Mouse (Mus musculus) cerebral cortex, adult 2 months (tissue): Measurements from ENCODE around the gene Mthfd2l.

Source experiments
- WGBS: fragments of 180-500 bp; shearing (Covaris S2); methylation state at CpG from one replicate; pipeline ENCODE4 v1.1.7; 2018; 5-methylcytosine and 5-hydroxymethylcytosine counted together

Mthfd2l gene

GRCm38 (mm10) chr5:90930971-90931851 is at the start of gene Mthfd2l:
Gene Mthfd2l, plus strand, starts transcription at chr5:90931117.
- WGBS: under 1% methylated on average over 79 of the region's 79 CpGs

DNA sequence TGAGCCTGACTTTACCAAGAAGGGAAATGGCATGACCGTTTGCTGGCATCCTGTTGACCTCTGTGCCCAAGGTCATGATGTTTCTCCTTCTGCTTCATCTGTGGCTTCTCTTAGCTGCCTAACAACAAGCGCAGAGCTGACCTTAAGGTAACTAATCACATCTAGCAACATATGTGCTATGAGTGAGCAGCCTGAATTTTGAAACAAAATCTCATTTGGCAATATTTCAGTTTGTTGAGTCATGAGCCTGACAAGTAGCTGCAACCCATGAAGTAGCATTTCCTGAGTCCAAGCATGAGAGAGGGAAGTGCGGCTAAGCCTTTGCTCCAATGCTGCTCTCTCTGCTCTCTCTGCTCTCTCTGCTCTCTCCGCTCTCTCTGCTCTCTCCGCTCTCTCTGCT is 49.2 kb upstream of the Mthfd2l start:
- WGBS: 74% methylated on average over 5 of the region's 5 CpGs

DNA sequence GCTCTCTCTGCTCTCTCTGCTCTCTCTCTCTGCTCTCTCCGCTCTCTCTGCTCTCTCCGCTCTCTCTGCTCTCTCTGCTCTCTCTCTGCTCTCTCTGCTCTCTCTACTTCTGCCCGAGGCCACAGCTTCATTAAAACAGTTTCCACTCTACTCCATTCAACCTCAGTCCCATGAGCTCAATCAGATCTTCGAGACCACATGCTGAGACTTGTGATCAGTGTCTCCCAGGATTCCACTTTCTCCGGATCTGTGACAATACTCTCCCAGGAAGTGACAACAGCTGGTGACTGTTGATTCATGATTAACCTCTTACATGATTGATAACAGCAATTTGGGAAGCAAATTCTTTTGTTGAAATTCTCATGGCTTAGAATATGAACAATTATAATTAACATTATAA is 48.8 kb upstream of the Mthfd2l start:
- WGBS: 81% methylated on average over 5 of the region's 5 CpGs

- 53% methylated on average over 2 of the region's 2 CpGs for WGBS
Observed at GRCm38 (mm10) chr5:90884628-90885242, 46.2 kb upstream of the Mthfd2l start.

GRCm38 (mm10) chr5:90888661-90889060 is 42.3 kb upstream of the Mthfd2l start:
- WGBS: 83% methylated on average over 5 of the region's 5 CpGs

DNA sequence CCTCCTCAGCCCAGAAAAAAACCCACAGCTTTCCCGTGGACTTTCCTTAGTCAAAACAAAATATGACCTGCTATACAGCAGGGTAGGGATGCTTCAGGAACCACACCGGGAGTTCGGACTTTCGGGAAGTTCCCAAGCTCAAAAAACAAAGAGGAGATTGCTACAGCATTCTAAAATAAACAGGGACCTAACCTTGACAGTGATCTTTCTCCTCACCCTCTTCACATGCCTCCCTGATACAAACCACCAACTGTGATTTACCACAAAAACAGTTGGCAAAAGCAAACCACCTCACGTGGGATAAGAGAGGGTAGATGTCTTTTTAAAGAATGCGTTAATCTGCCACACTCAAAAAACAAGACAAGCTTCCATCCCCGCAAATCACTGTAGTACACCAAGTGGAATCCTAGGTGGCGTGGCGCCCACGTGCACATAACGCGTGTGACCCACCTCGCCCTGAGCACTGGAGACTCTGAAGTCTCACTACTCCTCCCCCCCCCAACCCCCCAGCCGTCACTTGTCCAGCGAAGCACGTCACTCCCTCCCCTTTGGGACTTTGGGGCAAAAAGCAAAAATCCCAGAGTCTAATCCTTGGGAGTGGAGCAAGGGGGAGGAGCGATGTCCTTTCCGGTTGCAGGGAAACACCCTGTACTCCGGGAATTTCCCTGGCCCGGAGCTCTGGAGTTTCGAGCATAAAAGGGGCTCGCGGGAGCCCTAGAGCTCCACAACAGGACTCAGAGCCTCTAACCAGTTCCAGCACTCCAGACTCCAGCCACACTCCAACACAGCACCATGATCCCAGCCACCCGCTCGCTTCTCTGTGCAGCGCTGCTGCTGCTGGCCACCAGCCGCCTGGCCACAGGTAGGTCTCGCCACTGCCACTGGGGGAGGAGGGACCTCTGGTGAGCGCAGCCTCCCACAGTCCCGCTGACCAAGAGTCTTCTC is 40.1 kb upstream of the Mthfd2l start, which contains the start of gene Cxcl1:
Cxcl1 (plus strand) TSS at position 723 of the 945 bp plus-strand sequence.
- WGBS: 8% methylated on average over 30 of the region's 30 CpGs

- WGBS: 27% methylated on average over 10 of the region's 10 CpGs
Observed at GRCm38 (mm10) chr5:90891464-90891813, 39.5 kb upstream of the Mthfd2l start.

DNA sequence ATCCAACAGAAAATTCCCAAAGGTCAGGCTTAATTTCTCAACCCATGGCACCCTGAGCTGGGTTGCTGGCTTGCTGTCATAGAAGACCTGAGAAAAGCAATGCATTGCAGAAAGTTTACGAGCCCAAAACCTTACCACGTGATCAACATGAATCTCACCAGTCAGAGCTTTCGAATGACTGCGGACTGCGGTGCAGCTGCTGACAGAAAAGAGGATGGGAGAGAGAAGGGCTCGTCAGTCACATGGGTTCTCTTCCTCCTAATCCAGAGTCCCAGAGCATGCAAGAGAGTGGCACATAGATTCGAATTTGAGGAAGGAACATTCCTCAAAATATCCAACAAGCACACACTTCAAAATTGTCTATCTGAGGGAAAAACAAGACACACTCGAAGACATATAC is 36.7 kb upstream of the Mthfd2l start:
- WGBS: 76% methylated on average over 8 of the region's 8 CpGs

DNA sequence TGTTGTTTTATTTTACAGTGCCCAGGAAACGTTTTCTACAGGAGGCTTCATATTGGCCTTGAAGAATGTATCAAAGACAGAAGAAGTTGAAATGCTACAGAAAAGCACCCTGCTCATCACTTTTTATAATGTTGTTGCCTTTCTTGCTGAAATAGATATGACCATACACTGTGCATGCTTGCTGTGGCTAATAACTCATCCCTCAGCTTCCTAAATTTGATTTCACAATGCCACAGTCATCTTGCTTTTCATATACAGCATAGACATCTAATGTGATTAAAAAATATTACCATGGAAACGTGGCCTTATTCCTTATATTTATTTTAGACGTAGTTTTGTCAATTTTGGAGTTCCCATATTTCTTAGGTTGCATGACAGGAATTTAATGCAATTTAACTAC is 33.5 kb upstream of the Mthfd2l start:
- WGBS: 84% methylated on average over 3 of the region's 3 CpGs

GRCm38 (mm10) chr5:90899308-90899707 is 31.6 kb upstream of the Mthfd2l start:
- WGBS: 91% methylated on average over 5 of the region's 5 CpGs

DNA sequence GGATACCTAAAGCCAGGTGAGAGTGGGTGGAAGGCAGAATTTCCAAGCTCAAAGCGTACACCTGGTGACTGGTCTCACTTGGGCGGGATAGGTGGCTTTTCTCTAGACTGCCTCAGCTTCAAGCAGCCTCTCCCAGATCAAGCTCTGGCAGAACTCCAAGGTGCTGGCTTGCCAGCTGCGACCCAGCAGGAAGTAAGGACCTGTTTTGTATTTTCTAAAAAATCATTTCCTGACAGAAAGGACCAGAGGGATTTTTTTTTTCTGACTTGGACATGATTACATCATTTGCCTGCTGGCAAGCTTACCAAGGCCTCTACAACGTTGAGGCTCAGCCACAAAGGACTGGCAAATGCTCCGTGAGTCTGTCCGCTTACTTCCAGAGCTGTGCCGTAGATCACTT is 30.8 kb upstream of the Mthfd2l start:
- 53% methylated on average over 7 of the region's 7 CpGs for WGBS

- 72% methylated on average over 7 of the region's 7 CpGs for WGBS
Observed at GRCm38 (mm10) chr5:90900688-90901087, 30.2 kb upstream of the Mthfd2l start.

DNA sequence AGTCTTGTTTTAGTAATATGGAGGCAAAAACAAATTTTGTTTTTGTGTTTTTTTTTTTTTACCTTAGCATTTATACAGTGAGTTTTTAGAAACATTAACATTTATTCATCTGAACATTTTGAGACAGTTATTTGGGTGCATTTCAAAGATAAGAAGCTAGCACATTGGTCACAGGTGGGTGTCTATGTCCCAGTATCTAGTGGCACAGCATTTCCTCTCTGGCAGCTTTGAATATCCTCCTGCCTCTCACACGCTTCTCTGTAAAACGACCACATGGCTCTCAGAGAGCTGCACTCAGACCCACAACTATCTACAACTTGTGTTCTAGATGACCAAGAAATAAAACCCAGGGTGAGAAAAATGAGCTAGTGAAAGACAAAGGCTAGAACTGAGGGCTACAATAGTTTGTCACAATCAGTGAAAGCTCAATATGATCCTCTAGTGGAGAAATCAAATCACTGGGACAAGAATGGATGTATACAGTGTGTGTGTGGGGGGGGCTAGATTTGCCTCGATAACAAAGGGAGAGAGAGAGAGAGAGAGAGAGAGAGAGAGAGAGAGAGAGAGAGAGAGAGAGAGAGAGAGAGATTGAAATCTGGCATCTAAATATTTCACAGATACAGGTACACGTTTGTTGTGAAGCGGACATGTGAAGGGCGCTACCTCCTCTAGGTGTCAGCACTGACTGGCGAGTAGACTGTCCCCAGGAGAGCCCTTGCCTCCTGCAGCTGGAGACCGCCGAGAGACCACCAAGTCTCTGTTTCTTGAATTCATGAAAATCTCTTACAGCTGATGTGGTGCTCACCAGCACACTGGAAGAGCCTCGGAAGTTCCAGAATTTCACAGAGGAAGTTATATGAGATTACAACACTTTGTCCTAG is 28.3 kb upstream of the Mthfd2l start:
- 5% methylated on average over 10 of the region's 10 CpGs for WGBS

DNA sequence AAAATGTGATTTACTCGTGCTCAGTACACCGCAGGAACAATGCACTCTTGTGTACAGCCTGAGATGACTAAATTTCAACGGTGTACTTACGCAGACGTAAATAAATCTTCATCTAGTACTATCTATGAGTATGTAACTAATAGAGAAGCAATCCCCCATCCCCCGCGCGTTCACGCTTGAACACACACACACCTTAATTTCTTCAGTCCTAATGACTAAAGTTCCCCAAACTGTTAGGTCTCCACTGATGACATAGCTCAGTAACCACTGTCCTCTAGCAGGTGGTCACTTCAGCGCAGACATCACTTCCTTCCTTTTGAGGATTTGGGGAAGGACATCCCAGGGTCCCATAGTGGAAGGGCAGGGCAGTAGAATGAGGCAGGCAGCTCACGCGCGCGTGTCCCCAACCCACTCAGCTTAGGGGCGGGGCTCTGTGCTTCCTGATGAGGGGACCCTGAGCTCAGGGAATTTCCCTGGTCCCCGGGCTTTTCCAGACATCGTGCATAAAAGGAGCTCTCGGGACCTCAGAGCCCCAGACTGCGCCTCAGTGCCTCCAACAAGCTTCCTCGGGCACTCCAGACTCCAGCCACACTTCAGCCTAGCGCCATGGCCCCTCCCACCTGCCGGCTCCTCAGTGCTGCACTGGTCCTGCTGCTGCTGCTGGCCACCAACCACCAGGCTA is 27.4 kb upstream of the Mthfd2l start, which contains the start of gene Cxcl2:
Cxcl2 (plus strand) TSS at position 533 of the 682 bp plus-strand sequence.
- 6% methylated on average over 22 of the region's 22 CpGs for WGBS

- 0% methylated on average over 2 of the region's 2 CpGs for WGBS
Observed at GRCm38 (mm10) chr5:90908983-90909382, 21.9 kb upstream of the Mthfd2l start.

- 71% methylated on average over 2 of the region's 2 CpGs for WGBS
Observed at GRCm38 (mm10) chr5:90919495-90919894, 11.4 kb upstream of the Mthfd2l start.

DNA sequence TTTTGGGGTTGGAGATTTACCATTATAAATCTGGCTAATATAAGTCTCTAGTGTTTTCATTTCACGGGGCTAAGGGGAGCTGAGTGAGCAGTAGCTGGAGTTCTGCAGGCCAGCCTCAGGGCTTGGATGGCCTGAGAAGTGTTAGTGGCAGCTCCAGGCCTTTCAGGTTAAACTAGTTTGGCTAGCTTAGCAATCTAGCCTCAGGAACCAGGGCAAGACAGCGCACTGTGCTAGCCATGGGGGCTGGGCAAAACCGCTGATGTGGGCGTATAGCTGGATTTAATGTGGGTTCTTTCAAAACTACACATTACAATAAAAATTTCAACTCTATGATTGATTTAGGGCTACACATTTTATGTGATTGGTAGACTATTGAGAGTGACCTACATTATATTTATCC is 8.0 kb upstream of the Mthfd2l start:
- WGBS: 91% methylated on average over 4 of the region's 4 CpGs

DNA sequence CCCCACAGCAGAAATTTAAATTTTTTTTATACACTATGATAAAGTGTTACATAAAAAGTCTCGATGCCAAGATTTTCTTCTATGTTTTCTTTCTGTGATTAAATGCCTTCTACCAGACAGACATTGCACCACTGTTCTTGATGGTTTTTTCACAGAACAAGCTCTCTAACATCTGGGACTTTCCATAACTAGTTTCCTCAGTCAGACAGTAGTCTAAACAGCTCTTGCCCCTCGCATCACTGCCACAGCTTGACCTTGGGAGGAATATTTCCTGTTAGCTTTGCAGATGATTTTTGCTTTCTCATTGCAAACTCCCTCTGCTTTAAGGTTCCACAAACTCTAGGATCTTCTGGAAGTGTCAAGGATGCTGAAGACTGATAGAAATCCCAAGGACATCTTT is 371 bp upstream of the Mthfd2l start:
- 23% methylated on average over 2 of the region's 2 CpGs for WGBS

DNA sequence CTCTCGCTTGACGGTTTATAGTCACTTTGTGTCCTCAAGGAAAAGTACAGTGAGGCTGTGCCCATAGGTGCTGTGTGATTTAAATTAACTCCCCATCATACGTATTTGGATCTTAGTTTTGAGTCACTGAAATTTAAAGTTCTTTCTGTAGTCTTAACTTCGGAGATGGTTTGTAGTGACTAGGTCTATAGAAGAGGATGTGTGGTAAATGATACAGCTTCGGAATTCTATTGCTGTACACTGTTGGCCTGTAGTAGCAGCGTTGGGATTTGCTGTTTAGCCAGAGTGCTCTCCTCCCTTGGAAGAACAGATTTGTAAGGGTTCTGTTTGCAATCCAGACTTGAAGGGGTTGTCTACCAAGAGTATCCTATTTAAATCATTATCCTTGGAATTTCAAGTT is 994 bp downstream of the Mthfd2l start:
- 12% methylated on average over 6 of the region's 6 CpGs for WGBS

GRCm38 (mm10) chr5:90936706-90937105 is 5.8 kb downstream of the Mthfd2l start:
- WGBS: 75% methylated on average over 2 of the region's 2 CpGs
